Mouse (Mus musculus): ENCODE results near the gene Ppp1ca. TPM values are rescaled to one million over a fixed set of nuclear protein-coding genes. Genes with fewer than 3 reads are reported as not detected.

The Ppp1ca gene
- polyA plus RNA-seq, 1 experiment from 2014 or later, result 757 TPM

DNA sequence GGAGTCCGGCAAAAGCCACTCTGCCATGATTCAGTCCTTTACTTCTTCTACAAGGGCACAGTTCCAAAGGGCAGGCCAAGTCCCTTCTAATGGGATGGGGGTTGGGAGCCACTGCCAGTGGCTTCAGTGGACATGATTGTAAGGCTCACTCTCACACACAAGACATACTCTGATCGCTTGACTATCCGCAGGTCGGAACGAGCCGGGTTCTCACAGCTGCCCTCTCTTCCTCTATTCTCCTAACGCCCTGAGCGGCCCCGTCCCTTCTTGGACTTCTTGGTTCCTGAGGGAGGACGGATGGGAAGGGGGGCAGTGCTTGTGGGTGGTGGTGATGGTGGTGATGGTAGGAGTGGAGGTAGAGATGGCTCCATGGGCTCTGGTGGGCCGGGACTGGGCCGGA is 35.1 kb upstream of the Ppp1ca start:
- H3K9me3 ChIP-seq (ENCODE audit: control insufficient read depth, low read length), result no peaks in the 10 kb centered on the region
- H3K27me3 ChIP-seq (ENCODE audit: control insufficient read depth, insufficient read depth, low read length), result no peaks in the 10 kb centered on the region
- H3K4me1 ChIP-seq (ENCODE audit: control insufficient read depth in 2 of 2, insufficient read depth in 2 of 2, low read length in 2 of 2), result peaks cover 2 to 3% of the 10 kb centered on the region in 2 experiments; a peak in 3 of 4 replicates
- H3K36me3 ChIP-seq (ENCODE audit: control insufficient read depth, insufficient read depth, low read length), result peaks cover 88% of the 10 kb centered on the region
- H3K9ac ChIP-seq (ENCODE audit: low read length), result no peak overlapping the region
- H3K4me3 ChIP-seq (ENCODE audit: control insufficient read depth in 1 of 2, insufficient read depth in 1 of 2, low read depth in 1 of 2, low read length in 2 of 2), result no peak overlapping the region
- no peak overlapping the region for H3K4me2 ChIP-seq (ENCODE audit: low read length)
- 85% methylated on average over 12 of the region's 12 CpGs for WGBS
- no peak overlapping the region for H3K27ac ChIP-seq (replicated peaks in 1 of 2; ENCODE audit: control insufficient read depth in 1 of 2, insufficient read depth in 1 of 2, low read depth in 2 of 2, low read length in 2 of 2)
- no peak for ATAC-seq (ENCODE audit: insufficient number of reproducible peaks, insufficient read depth, low FRiP score, low read depth)

GRCm38 (mm10) chr19:4159049-4159448 is 32.8 kb upstream of the Ppp1ca start:
- peaks cover 70% of the 10 kb centered on the region for H3K36me3 ChIP-seq (ENCODE audit: control insufficient read depth, insufficient read depth, low read length)
- H3K9ac ChIP-seq (ENCODE audit: low read length), result no peak overlapping the region
- H3K9me3 ChIP-seq (ENCODE audit: control insufficient read depth, low read length), result no peaks in the 10 kb centered on the region
- no peak overlapping the region for H3K4me3 ChIP-seq (ENCODE audit: control insufficient read depth in 1 of 2, insufficient read depth in 1 of 2, low read depth in 1 of 2, low read length in 2 of 2)
- no peak overlapping the region for H3K4me2 ChIP-seq (ENCODE audit: low read length)
- WGBS, result 90% methylated on average over 8 of the region's 8 CpGs
- H3K27me3 ChIP-seq (ENCODE audit: control insufficient read depth, insufficient read depth, low read length), result no peaks in the 10 kb centered on the region
- no peak overlapping the region for H3K27ac ChIP-seq (replicated peaks in 1 of 2; ENCODE audit: control insufficient read depth in 1 of 2, insufficient read depth in 1 of 2, low read depth in 2 of 2, low read length in 2 of 2)
- peaks cover 4 to 8% of the 10 kb centered on the region in 2 experiments; a peak in 3 of 4 replicates for H3K4me1 ChIP-seq (ENCODE audit: control insufficient read depth in 2 of 2, insufficient read depth in 2 of 2, low read length in 2 of 2)
- no peak for ATAC-seq (ENCODE audit: insufficient number of reproducible peaks, insufficient read depth, low FRiP score, low read depth)

DNA sequence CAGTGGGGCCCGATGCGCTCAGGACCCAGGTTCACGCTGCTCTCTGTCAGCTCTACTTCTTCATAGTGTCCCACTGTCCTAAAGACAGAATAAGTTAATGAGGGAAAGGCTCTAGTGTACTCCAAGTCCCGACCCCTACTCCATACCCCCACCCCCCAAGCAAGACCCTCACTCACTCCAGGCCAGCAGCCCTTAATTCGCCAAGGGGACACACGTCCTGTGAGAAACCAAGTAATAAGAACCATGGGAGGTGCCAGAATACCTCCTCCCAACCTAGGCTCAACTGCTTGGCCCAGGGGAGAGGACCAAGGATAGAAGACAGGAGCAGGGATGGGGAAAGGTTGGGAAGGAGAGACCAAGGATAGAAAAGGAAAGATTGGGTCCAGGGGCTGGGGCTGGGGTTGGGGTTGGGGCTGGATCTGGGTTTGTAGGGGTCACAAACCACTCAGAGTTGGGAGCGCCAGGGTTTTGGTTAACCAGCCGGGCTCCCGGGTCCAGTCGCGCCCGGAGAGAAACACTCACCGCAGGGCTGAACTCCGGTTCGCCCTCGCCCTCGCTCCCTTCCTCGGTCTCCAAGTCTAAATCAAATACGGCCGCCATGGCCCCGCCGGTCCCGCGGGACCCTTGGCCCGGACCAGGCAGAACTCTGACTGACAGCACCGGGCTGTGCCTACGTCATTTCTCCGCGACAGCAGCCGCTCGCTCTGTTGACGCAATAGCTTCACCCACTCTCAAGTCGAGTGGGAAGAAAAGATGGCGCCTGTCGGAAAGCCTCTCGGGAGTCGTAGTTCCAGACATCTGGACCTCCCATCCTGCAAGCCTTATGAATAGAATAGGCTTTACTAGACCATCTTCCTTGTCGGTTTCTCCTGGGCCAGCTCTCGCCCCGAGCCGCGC is 29.0 kb upstream of the Ppp1ca start, which contains the start of gene Rps6kb2:
Rps6kb2 (minus strand) TSS at position 709 of the 897 bp plus-strand sequence.
- H3K9ac ChIP-seq (ENCODE audit: low read length), result peak within 1 kb of the TSS; percentile 90
- peak; percentile 70 for ATAC-seq (ENCODE audit: insufficient number of reproducible peaks, insufficient read depth, low FRiP score, low read depth)

GRCm38 (mm10) chr19:4163543-4163887 is 28.4 kb upstream of the Ppp1ca start:
- Histone ChIP-seq H3K36me3 (ENCODE audit: control insufficient read depth, insufficient read depth, low read length) (peaks cover 33% of the 10 kb centered on the region), H3K9ac (ENCODE audit: low read length) (peak overlapping the region; percentile 90), H3K4me3 (ENCODE audit: control insufficient read depth in 1 of 2, insufficient read depth in 1 of 2, low read depth in 1 of 2, low read length in 2 of 2) (peak overlapping the region; percentile 63 to 78), H3K4me2 (ENCODE audit: low read length) (peak overlapping the region; percentile 95), H3K27ac (replicated peaks in 1 of 2; ENCODE audit: control insufficient read depth in 1 of 2, insufficient read depth in 1 of 2, low read depth in 2 of 2, low read length in 2 of 2) (peak overlapping the region in 1 of 2 experiments; percentile 37; a peak in 1 of 4 replicates), H3K4me1 (ENCODE audit: control insufficient read depth in 2 of 2, insufficient read depth in 2 of 2, low read length in 2 of 2) (peaks cover 14 to 21% of the 10 kb centered on the region in 2 experiments; a peak in 3 of 4 replicates), H3K9me3 (ENCODE audit: control insufficient read depth, low read length) (no peaks in the 10 kb centered on the region), H3K27me3 (ENCODE audit: control insufficient read depth, insufficient read depth, low read length) (no peaks in the 10 kb centered on the region)
- WGBS, result 33% methylated on average over 4 of the region's 4 CpGs
- no peak for ATAC-seq (ENCODE audit: insufficient number of reproducible peaks, insufficient read depth, low FRiP score, low read depth)

More for the DNA sequence above, 29.0 kb upstream of the Ppp1ca start, which contains the start of gene Rps6kb2:
- Histone ChIP-seq H3K9me3 (ENCODE audit: control insufficient read depth, low read length) (no peaks in the 10 kb centered on the region), H3K4me1 (ENCODE audit: control insufficient read depth in 2 of 2, insufficient read depth in 2 of 2, low read length in 2 of 2) (peaks cover 14 to 21% of the 10 kb centered on the region in 2 experiments; a peak in 3 of 4 replicates), H3K4me2 (ENCODE audit: low read length) (peak within 1 kb of the TSS; percentile 95), H3K4me3 (ENCODE audit: control insufficient read depth in 1 of 2, insufficient read depth in 1 of 2, low read depth in 1 of 2, low read length in 2 of 2) (peak within 1 kb of the TSS; percentile 63 to 78), H3K27ac (replicated peaks in 1 of 2; ENCODE audit: control insufficient read depth in 1 of 2, insufficient read depth in 1 of 2, low read depth in 2 of 2, low read length in 2 of 2) (peak within 1 kb of the TSS in 1 of 2 experiments; percentile 37; a peak in 1 of 4 replicates), H3K27me3 (ENCODE audit: control insufficient read depth, insufficient read depth, low read length) (no peaks in the 10 kb centered on the region), H3K36me3 (ENCODE audit: control insufficient read depth, insufficient read depth, low read length) (peaks cover 39% of the 10 kb centered on the region)
- 7% methylated on average over 42 of the region's 42 CpGs for WGBS

GRCm38 (mm10) chr19:4164100-4164499 is 27.8 kb upstream of the Ppp1ca start:
- no peak overlapping the region for H3K9ac ChIP-seq (ENCODE audit: low read length)
- no peak overlapping the region for H3K4me2 ChIP-seq (ENCODE audit: low read length)
- no peak overlapping the region for H3K27ac ChIP-seq (replicated peaks in 1 of 2; ENCODE audit: control insufficient read depth in 1 of 2, insufficient read depth in 1 of 2, low read depth in 2 of 2, low read length in 2 of 2)
- no peaks in the 10 kb centered on the region for H3K9me3 ChIP-seq (ENCODE audit: control insufficient read depth, low read length)
- no peak for ATAC-seq (ENCODE audit: insufficient number of reproducible peaks, insufficient read depth, low FRiP score, low read depth)
- 85% methylated on average over 3 of the region's 3 CpGs for WGBS
- no peaks in the 10 kb centered on the region for H3K27me3 ChIP-seq (ENCODE audit: control insufficient read depth, insufficient read depth, low read length)
- H3K4me3 ChIP-seq (ENCODE audit: control insufficient read depth in 1 of 2, insufficient read depth in 1 of 2, low read depth in 1 of 2, low read length in 2 of 2), result no peak overlapping the region
- peaks cover 14 to 21% of the 10 kb centered on the region in 2 experiments; a peak in 3 of 4 replicates for H3K4me1 ChIP-seq (ENCODE audit: control insufficient read depth in 2 of 2, insufficient read depth in 2 of 2, low read length in 2 of 2)
- peaks cover 27% of the 10 kb centered on the region for H3K36me3 ChIP-seq (ENCODE audit: control insufficient read depth, insufficient read depth, low read length)

DNA sequence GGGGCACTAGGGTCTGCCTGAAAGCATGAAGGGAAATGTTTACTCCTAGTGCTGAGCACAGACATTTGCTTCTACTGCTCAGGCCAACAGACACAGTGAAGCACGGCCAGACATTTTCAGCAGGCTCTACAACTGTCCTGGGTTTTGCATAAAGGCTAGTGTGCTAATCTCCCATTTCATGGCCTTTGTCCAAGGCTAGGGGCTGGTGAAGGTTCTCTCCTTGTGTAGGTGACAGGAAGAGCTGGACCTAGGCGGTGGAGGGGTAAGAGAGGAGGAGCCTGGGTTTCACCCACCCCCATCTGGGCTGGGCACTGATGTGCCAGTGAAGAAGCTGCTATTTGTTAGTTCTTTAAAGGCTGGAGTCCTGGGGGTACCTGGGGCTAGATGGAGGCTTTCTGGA is 27.1 kb upstream of the Ppp1ca start:
- no peaks in the 10 kb centered on the region for H3K27me3 ChIP-seq (ENCODE audit: control insufficient read depth, insufficient read depth, low read length)
- no peak for ATAC-seq (ENCODE audit: insufficient number of reproducible peaks, insufficient read depth, low FRiP score, low read depth)
- peaks cover 15 to 22% of the 10 kb centered on the region in 2 experiments; a peak in 3 of 4 replicates for H3K4me1 ChIP-seq (ENCODE audit: control insufficient read depth in 2 of 2, insufficient read depth in 2 of 2, low read length in 2 of 2)
- 75% methylated on average over 2 of the region's 2 CpGs for WGBS
- H3K4me2 ChIP-seq (ENCODE audit: low read length), result no peak overlapping the region
- H3K9ac ChIP-seq (ENCODE audit: low read length), result no peak overlapping the region
- no peak overlapping the region for H3K27ac ChIP-seq (replicated peaks in 1 of 2; ENCODE audit: control insufficient read depth in 1 of 2, insufficient read depth in 1 of 2, low read depth in 2 of 2, low read length in 2 of 2)
- H3K4me3 ChIP-seq (ENCODE audit: control insufficient read depth in 1 of 2, insufficient read depth in 1 of 2, low read depth in 1 of 2, low read length in 2 of 2), result no peak overlapping the region
- H3K9me3 ChIP-seq (ENCODE audit: control insufficient read depth, low read length), result no peaks in the 10 kb centered on the region
- peaks cover 21% of the 10 kb centered on the region for H3K36me3 ChIP-seq (ENCODE audit: control insufficient read depth, insufficient read depth, low read length)

GRCm38 (mm10) chr19:4166678-4167476 is 25.0 kb upstream of the Ppp1ca start:
- Histone ChIP-seq H3K9ac (ENCODE audit: low read length) (peak overlapping the region; percentile 55), H3K27ac (replicated peaks in 1 of 2; ENCODE audit: control insufficient read depth in 1 of 2, insufficient read depth in 1 of 2, low read depth in 2 of 2, low read length in 2 of 2) (peak overlapping the region; percentile 64 to 83), H3K36me3 (ENCODE audit: control insufficient read depth, insufficient read depth, low read length) (peaks cover 2% of the 10 kb centered on the region), H3K27me3 (ENCODE audit: control insufficient read depth, insufficient read depth, low read length) (no peaks in the 10 kb centered on the region), H3K4me2 (ENCODE audit: low read length) (no peak overlapping the region), H3K4me3 (ENCODE audit: control insufficient read depth in 1 of 2, insufficient read depth in 1 of 2, low read depth in 1 of 2, low read length in 2 of 2) (no peak overlapping the region), H3K9me3 (ENCODE audit: control insufficient read depth, low read length) (no peaks in the 10 kb centered on the region), H3K4me1 (ENCODE audit: control insufficient read depth in 2 of 2, insufficient read depth in 2 of 2, low read length in 2 of 2) (peaks cover 29 to 43% of the 10 kb centered on the region in 2 experiments)
- 28% methylated on average over 9 of the region's 9 CpGs for WGBS
- ATAC-seq (ENCODE audit: insufficient number of reproducible peaks, insufficient read depth, low FRiP score, low read depth), result no peak

All from heart, embryonic 14.5 days (tissue).